Mouse (Mus musculus): ENCODE measurements around the gene Plekha1. TPM values are rescaled to one million over a fixed set of nuclear protein-coding genes. Genes with fewer than 3 reads are reported as not detected.

Plekha1 gene
- polyA plus RNA-seq, 1 experiment from 2014 or later, result 50.1 TPM

GRCm38 (mm10) chr7:130922981-130923731, 57.6 kb downstream of the Plekha1 start:
- Histone ChIP-seq H3K4me2 (replicated peaks; ENCODE audit: low read depth, low read length) (no peak overlapping the region), H3K27me3 (ENCODE audit: control insufficient read depth, insufficient read depth, low read length) (no peaks in the 10 kb centered on the region), H3K9me3 (ENCODE audit: control insufficient read depth, low read length) (no peaks in the 10 kb centered on the region), H3K4me3 (ENCODE audit: low read depth, low read length) (no peak overlapping the region), H3K36me3 (ENCODE audit: control insufficient read depth, insufficient read depth, low read length) (no peaks in the 10 kb centered on the region), H3K9ac (ENCODE audit: low read depth, low read length) (no peak overlapping the region), H3K27ac (ENCODE audit: low read depth, low read length) (no peak overlapping the region), H3K4me1 (replicated peaks; ENCODE audit: control insufficient read depth, insufficient read depth, low read length) (no peaks in the 10 kb centered on the region)
- ATAC-seq (ENCODE audit: low FRiP score) (no peak), DNase-seq (ENCODE audit: low spot score) (no peak)
- 76% methylated on average over 13 of the region's 13 CpGs for WGBS

GRCm38 (mm10) chr7:130930401-130930800, 64.8 kb downstream of the Plekha1 start:
- DNase-seq (ENCODE audit: low spot score), result no peak
- Histone ChIP-seq H3K9ac (ENCODE audit: low read depth, low read length) (no peak overlapping the region), H3K4me3 (ENCODE audit: low read depth, low read length) (no peak overlapping the region), H3K27me3 (ENCODE audit: control insufficient read depth, insufficient read depth, low read length) (peaks cover 18% of the 10 kb centered on the region), H3K9me3 (ENCODE audit: control insufficient read depth, low read length) (no peaks in the 10 kb centered on the region), H3K4me1 (replicated peaks; ENCODE audit: control insufficient read depth, insufficient read depth, low read length) (no peaks in the 10 kb centered on the region), H3K4me2 (replicated peaks; ENCODE audit: low read depth, low read length) (no peak overlapping the region), H3K27ac (ENCODE audit: low read depth, low read length) (no peak overlapping the region), H3K36me3 (ENCODE audit: control insufficient read depth, insufficient read depth, low read length) (no peaks in the 10 kb centered on the region)
- no peak for ATAC-seq (ENCODE audit: low FRiP score)
- 69% methylated on average over 3 of the region's 3 CpGs for WGBS

DNA sequence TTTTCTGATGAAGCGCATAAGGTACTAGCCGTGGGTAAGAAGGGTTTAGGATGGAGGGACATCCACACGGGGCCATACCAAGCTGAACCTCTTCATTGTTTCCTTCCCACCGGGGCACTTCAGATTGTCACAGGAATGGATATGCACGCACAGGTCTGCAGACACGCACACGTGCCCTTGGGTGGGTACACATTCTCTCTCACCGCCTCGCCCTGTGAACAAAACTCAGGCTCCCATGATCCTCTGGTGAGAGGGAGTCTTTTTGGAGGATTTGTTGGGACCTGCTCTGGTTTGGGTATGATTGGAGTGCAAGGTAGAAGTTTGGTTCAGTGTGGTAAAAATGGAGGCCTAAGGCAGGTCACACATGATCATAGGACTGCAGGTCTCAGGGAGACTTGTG, 67.4 kb downstream of the Plekha1 start:
- Histone ChIP-seq H3K27me3 (ENCODE audit: control insufficient read depth, insufficient read depth, low read length) (peaks cover 43% of the 10 kb centered on the region), H3K4me1 (replicated peaks; ENCODE audit: control insufficient read depth, insufficient read depth, low read length) (no peaks in the 10 kb centered on the region; the same call in 1 of the 2 replicates), H3K4me2 (replicated peaks; ENCODE audit: low read depth, low read length) (no peak overlapping the region), H3K9ac (ENCODE audit: low read depth, low read length) (no peak overlapping the region), H3K27ac (ENCODE audit: low read depth, low read length) (no peak overlapping the region), H3K9me3 (ENCODE audit: control insufficient read depth, low read length) (no peaks in the 10 kb centered on the region), H3K36me3 (ENCODE audit: control insufficient read depth, insufficient read depth, low read length) (no peaks in the 10 kb centered on the region), H3K4me3 (ENCODE audit: low read depth, low read length) (no peak overlapping the region)
- WGBS, result 84% methylated on average over 9 of the region's 9 CpGs
- no peak for ATAC-seq (ENCODE audit: low FRiP score)
- DNase-seq (ENCODE audit: low spot score), result no peak

- 90% methylated on average over 4 of the region's 4 CpGs for WGBS
- Histone ChIP-seq H3K9me3 (ENCODE audit: control insufficient read depth, low read length) (no peaks in the 10 kb centered on the region), H3K27me3 (ENCODE audit: control insufficient read depth, insufficient read depth, low read length) (peaks cover 48% of the 10 kb centered on the region)
These were observed 69.1 kb downstream of the Plekha1 start for GRCm38 (mm10) chr7:130934654-130935053.

GRCm38 (mm10) chr7:130935421-130935792, 69.9 kb downstream of the Plekha1 start:
- 13% methylated on average over 16 of the region's 16 CpGs for WGBS
- Histone ChIP-seq H3K4me2 (replicated peaks; ENCODE audit: low read depth, low read length) (peak overlapping the region; percentile 37), H3K9ac (ENCODE audit: low read depth, low read length) (no peak overlapping the region), H3K9me3 (ENCODE audit: control insufficient read depth, low read length) (no peaks in the 10 kb centered on the region), H3K36me3 (ENCODE audit: control insufficient read depth, insufficient read depth, low read length) (no peaks in the 10 kb centered on the region), H3K27me3 (ENCODE audit: control insufficient read depth, insufficient read depth, low read length) (peaks cover 48% of the 10 kb centered on the region), H3K27ac (ENCODE audit: low read depth, low read length) (no peak overlapping the region), H3K4me1 (replicated peaks; ENCODE audit: control insufficient read depth, insufficient read depth, low read length) (no peaks in the 10 kb centered on the region; the same call in 1 of the 2 replicates), H3K4me3 (ENCODE audit: low read depth, low read length) (peak overlapping the region; percentile 42)
- DNase-seq (ENCODE audit: low spot score), result peak; percentile 45
- ATAC-seq (ENCODE audit: low FRiP score), result no peak

More at GRCm38 (mm10) chr7:130934654-130935053, 69.1 kb downstream of the Plekha1 start:
- Histone ChIP-seq H3K9ac (ENCODE audit: low read depth, low read length) (no peak overlapping the region), H3K36me3 (ENCODE audit: control insufficient read depth, insufficient read depth, low read length) (no peaks in the 10 kb centered on the region), H3K4me2 (replicated peaks; ENCODE audit: low read depth, low read length) (no peak overlapping the region), H3K4me3 (ENCODE audit: low read depth, low read length) (no peak overlapping the region), H3K4me1 (replicated peaks; ENCODE audit: control insufficient read depth, insufficient read depth, low read length) (no peaks in the 10 kb centered on the region; the same call in 1 of the 2 replicates), H3K27ac (ENCODE audit: low read depth, low read length) (no peak overlapping the region)
- DNase-seq (ENCODE audit: low spot score) (no peak), ATAC-seq (ENCODE audit: low FRiP score) (no peak)

- H3K4me3 ChIP-seq (ENCODE audit: low read depth, low read length), result peak within 1 kb of the TSS; percentile 42
- no peaks in the 10 kb centered on the region for H3K9me3 ChIP-seq (ENCODE audit: control insufficient read depth, low read length)
- H3K4me2 ChIP-seq (replicated peaks; ENCODE audit: low read depth, low read length), result peak within 1 kb of the TSS; percentile 37
- H3K4me1 ChIP-seq (replicated peaks; ENCODE audit: control insufficient read depth, insufficient read depth, low read length), result no peaks in the 10 kb centered on the region; the same call in 1 of the 2 replicates
- peaks cover 48% of the 10 kb centered on the region for H3K27me3 ChIP-seq (ENCODE audit: control insufficient read depth, insufficient read depth, low read length)
- H3K36me3 ChIP-seq (ENCODE audit: control insufficient read depth, insufficient read depth, low read length), result no peaks in the 10 kb centered on the region
- WGBS, result under 1% methylated on average over 70 of the region's 70 CpGs
- no peak within 1 kb of the TSS for H3K27ac ChIP-seq (ENCODE audit: low read depth, low read length)
- DNase-seq (ENCODE audit: low spot score), result peak; percentile 63
- ATAC-seq (ENCODE audit: low FRiP score), result peak; percentile 69; the same call in 1 of the 2 replicates
- H3K9ac ChIP-seq (ENCODE audit: low read depth, low read length), result no peak within 1 kb of the TSS
These were observed 70.4 kb downstream of the Plekha1 start, which contains the start of gene Htra1 for GRCm38 (mm10) chr7:130935793-130936471. Htra1 (plus strand) TSS chr7:130936111.

- 2% methylated on average over 46 of the region's 49 CpGs for WGBS
- ATAC-seq (ENCODE audit: low FRiP score), result peak; percentile 53
- peak; percentile 51 for DNase-seq (ENCODE audit: low spot score)
These were observed 71.0 kb downstream of the Plekha1 start for GRCm38 (mm10) chr7:130936472-130936951.

DNA sequence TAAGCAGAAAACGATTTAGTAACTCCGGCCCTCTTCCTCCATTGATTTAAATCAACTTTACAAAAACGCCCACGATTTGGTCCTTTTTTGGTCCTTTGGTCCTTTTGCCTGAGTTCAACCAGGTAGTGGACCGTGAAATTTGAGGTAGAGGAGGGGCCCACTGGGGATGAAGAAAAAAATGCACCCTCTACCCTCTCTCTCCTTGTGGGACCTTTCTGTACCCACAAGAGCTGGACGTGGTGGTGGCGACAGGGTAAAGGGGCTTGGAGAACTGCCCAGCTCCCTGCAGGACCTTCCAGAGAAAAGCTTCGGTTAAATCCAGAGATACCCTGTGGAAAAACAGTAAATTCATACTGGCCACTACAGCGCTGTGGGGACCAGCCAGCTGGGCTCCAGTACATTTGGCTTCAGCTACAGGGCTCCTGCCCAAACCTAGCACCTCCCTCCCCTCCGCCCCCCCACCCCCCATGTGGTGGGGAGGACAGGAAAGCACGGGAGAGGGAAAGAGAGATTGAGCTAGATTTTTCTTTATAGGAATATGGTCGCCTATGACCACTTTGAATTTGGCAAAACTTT, 71.8 kb downstream of the Plekha1 start:
- H3K27ac ChIP-seq (ENCODE audit: low read depth, low read length), result no peak overlapping the region
- DNase-seq (ENCODE audit: low spot score) (peak; percentile 13), ATAC-seq (ENCODE audit: low FRiP score) (no peak)
- H3K9me3 ChIP-seq (ENCODE audit: control insufficient read depth, low read length), result no peaks in the 10 kb centered on the region
- H3K36me3 ChIP-seq (ENCODE audit: control insufficient read depth, insufficient read depth, low read length), result no peaks in the 10 kb centered on the region
- no peak overlapping the region for H3K4me3 ChIP-seq (ENCODE audit: low read depth, low read length)
- H3K4me1 ChIP-seq (replicated peaks; ENCODE audit: control insufficient read depth, insufficient read depth, low read length), result no peaks in the 10 kb centered on the region; the same call in 1 of the 2 replicates
- no peak overlapping the region for H3K9ac ChIP-seq (ENCODE audit: low read depth, low read length)
- H3K4me2 ChIP-seq (replicated peaks; ENCODE audit: low read depth, low read length), result no peak overlapping the region
- H3K27me3 ChIP-seq (ENCODE audit: control insufficient read depth, insufficient read depth, low read length), result peaks cover 48% of the 10 kb centered on the region
- 29% methylated on average over 12 of the region's 12 CpGs for WGBS

More at GRCm38 (mm10) chr7:130936472-130936951, 71.0 kb downstream of the Plekha1 start:
- Histone ChIP-seq H3K4me2 (replicated peaks; ENCODE audit: low read depth, low read length) (peak overlapping the region; percentile 37), H3K36me3 (ENCODE audit: control insufficient read depth, insufficient read depth, low read length) (no peaks in the 10 kb centered on the region), H3K27ac (ENCODE audit: low read depth, low read length) (no peak overlapping the region), H3K27me3 (ENCODE audit: control insufficient read depth, insufficient read depth, low read length) (peaks cover 48% of the 10 kb centered on the region), H3K4me3 (ENCODE audit: low read depth, low read length) (peak overlapping the region; percentile 42), H3K4me1 (replicated peaks; ENCODE audit: control insufficient read depth, insufficient read depth, low read length) (no peaks in the 10 kb centered on the region; the same call in 1 of the 2 replicates), H3K9ac (ENCODE audit: low read depth, low read length) (no peak overlapping the region), H3K9me3 (ENCODE audit: control insufficient read depth, low read length) (no peaks in the 10 kb centered on the region)

Data from hindbrain, embryonic 11.5 days (tissue).